Mouse (Mus musculus) liver, embryonic 13.5 days (tissue): ENCODE measurements around the gene Afap1l2. TPM values are rescaled to one million over a fixed set of nuclear protein-coding genes. Genes with fewer than 3 reads are reported as not detected.

Experiments used
- ATAC-seq: fragments of 200-750 bp; cut with Nextera tagmentation; 2 replicates; pipeline ENCODE4 v1.8.0; 2017; ENCODE audit warnings: low read depth, mild to moderate bottlenecking, moderate number of reproducible peaks, moderate library complexity
- DNase-seq: peaks from one replicate; pipeline ENCODE4 v3.0.0; 2022
- H3K27ac ChIP-seq: fragments of 300-500 bp; sonication (generic); 2 replicates; pipeline ENCODE4 v1.5.1; 2015; ENCODE audit warnings: moderate library complexity, mild to moderate bottlenecking, inconsistent platforms
- H3K27me3 ChIP-seq: fragments of 300-500 bp; sonication (generic); 2 replicates; pipeline ENCODE4 v1.6.1; 2015; ENCODE audit warnings: mild to moderate bottlenecking, inconsistent platforms
- H3K36me3 ChIP-seq: fragments of 300-500 bp; sonication (generic); 2 replicates; pipeline ENCODE4 v1.6.1; 2015; ENCODE audit warnings: mild to moderate bottlenecking, inconsistent platforms
- H3K4me1 ChIP-seq: fragments of 300-500 bp; sonication (generic); replicated peaks from 2 replicates; pipeline ENCODE4 v1.6.1; 2015; ENCODE audit warnings: inconsistent platforms
- H3K4me2 ChIP-seq: fragments of 300-500 bp; sonication (generic); 2 replicates; pipeline ENCODE4 v1.6.1; 2015; ENCODE audit warnings: inconsistent platforms, mild to moderate bottlenecking, moderate library complexity
- H3K4me3 ChIP-seq: fragments of 300-500 bp; sonication (generic); replicated peaks from 2 replicates; pipeline ENCODE4 v1.5.1; 2015; ENCODE audit warnings: mild to moderate bottlenecking, inconsistent platforms
- H3K9ac ChIP-seq: fragments of 300-500 bp; sonication (generic); 2 replicates; pipeline ENCODE4 v1.6.1; 2015; ENCODE audit warnings: mild to moderate bottlenecking, inconsistent platforms
- H3K9me3 ChIP-seq: fragments of 300-500 bp; sonication (generic); replicated peaks from 2 replicates; pipeline ENCODE4 v1.6.1; 2016; ENCODE audit warnings: inconsistent platforms
- WGBS: fragments of 180-500 bp; shearing (Covaris S2); methylation state at CpG from one replicate; pipeline ENCODE4 v1.1.7; 2015; ENCODE audit not compliant: insufficient replicate concordance; 5-methylcytosine and 5-hydroxymethylcytosine counted together
- polyA plus RNA-seq: library from polyadenylated mRNA; unstranded; fragments of >200 nt; fragmentation: Nextera tagmentation; extraction: Ambion mirVana; gene quantifications from 2 replicates; pipeline ENCODE4 v1.2.1, GENCODE M21; 2015

Afap1l2 gene
- polyA plus RNA-seq, 1 experiment from 2014 or later: 0.96 TPM

DNA sequence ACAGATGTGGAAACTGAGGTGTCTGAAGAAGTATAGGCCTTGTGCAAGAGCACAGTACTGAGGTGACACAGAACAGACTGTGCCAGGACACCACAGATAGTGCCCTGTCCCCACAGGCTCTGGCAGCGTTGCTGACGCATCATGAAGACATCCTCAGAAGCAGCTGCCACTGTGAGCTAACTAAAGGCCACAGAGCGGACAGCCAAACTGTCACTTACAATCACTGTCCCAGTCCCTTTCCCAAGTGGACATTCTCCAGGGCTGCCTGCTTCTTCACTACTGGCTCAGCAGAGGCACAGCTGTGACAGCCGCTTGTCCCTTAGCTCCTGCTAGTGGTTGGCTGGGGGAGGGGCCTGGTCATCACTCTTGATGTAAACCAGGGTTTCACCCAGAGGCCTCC is 33.9 kb downstream of the Afap1l2 start:
- H3K36me3 ChIP-seq: no peaks in the 10 kb centered on the region
- H3K4me1 ChIP-seq: 0 out of 2 replicates have a peak, but pooled peaks cover 3% of the 10 kb centered on the region
- H3K27me3 ChIP-seq: no peaks in the 10 kb centered on the region
- H3K9ac ChIP-seq: no peak overlapping the region
- no peak for ATAC-seq
- H3K4me3 ChIP-seq: no peak overlapping the region
- 58% methylated on average over 4 of the region's 4 CpGs for WGBS
- DNase-seq: no peak
- H3K9me3 ChIP-seq: no peaks in the 10 kb centered on the region
- H3K27ac ChIP-seq: no peak overlapping the region
- no peak overlapping the region for H3K4me2 ChIP-seq

GRCm38 (mm10) chr19:56972768-56973167 is 35.3 kb downstream of the Afap1l2 start:
- 69% methylated on average over 2 of the region's 2 CpGs for WGBS
- H3K4me3 ChIP-seq: no peak overlapping the region
- ATAC-seq: no peak

GRCm38 (mm10) chr19:56971347-56971746 is 36.7 kb downstream of the Afap1l2 start:
- Histone ChIP-seq H3K27me3 (no peaks in the 10 kb centered on the region), H3K36me3 (no peaks in the 10 kb centered on the region), H3K4me3 (no peak overlapping the region), H3K9ac (no peak overlapping the region), H3K4me1 (no peaks in the 10 kb centered on the region), H3K27ac (no peak overlapping the region), H3K9me3 (no peaks in the 10 kb centered on the region), H3K4me2 (no peak overlapping the region)
- ATAC-seq (no peak), DNase-seq (no peak)
- WGBS: 58% methylated on average over 7 of the region's 7 CpGs

More at GRCm38 (mm10) chr19:56972768-56973167, 35.3 kb downstream of the Afap1l2 start:
- H3K27me3 ChIP-seq: no peaks in the 10 kb centered on the region
- H3K4me2 ChIP-seq: no peak overlapping the region
- 0 out of 2 replicates have a peak, but pooled peaks cover 3% of the 10 kb centered on the region for H3K4me1 ChIP-seq
- H3K9ac ChIP-seq: no peak overlapping the region
- H3K27ac ChIP-seq: no peak overlapping the region
- no peaks in the 10 kb centered on the region for H3K9me3 ChIP-seq
- no peak for DNase-seq
- no peaks in the 10 kb centered on the region for H3K36me3 ChIP-seq

GRCm38 (mm10) chr19:56963876-56964275 is 44.2 kb downstream of the Afap1l2 start:
- H3K27ac ChIP-seq: no peak overlapping the region
- H3K9me3 ChIP-seq: no peaks in the 10 kb centered on the region
- H3K4me3 ChIP-seq: no peak overlapping the region
- 40% methylated on average over 5 of the region's 5 CpGs for WGBS
- no peak overlapping the region for H3K4me2 ChIP-seq
- no peaks in the 10 kb centered on the region for H3K36me3 ChIP-seq
- no peak for DNase-seq
- no peaks in the 10 kb centered on the region for H3K27me3 ChIP-seq
- H3K4me1 ChIP-seq: no peaks in the 10 kb centered on the region
- H3K9ac ChIP-seq: no peak overlapping the region
- ATAC-seq: no peak

- Histone ChIP-seq H3K4me2 (no peak overlapping the region), H3K4me3 (no peak overlapping the region), H3K9ac (no peak overlapping the region), H3K36me3 (no peaks in the 10 kb centered on the region), H3K27me3 (no peaks in the 10 kb centered on the region), H3K9me3 (no peaks in the 10 kb centered on the region), H3K4me1 (no peaks in the 10 kb centered on the region), H3K27ac (no peak overlapping the region)
- DNase-seq (no peak), ATAC-seq (no peak)
- WGBS: 66% methylated on average over 3 of the region's 3 CpGs
Measured at GRCm38 (mm10) chr19:56959601-56960000, 48.4 kb downstream of the Afap1l2 start.

GRCm38 (mm10) chr19:56959057-56959456 is 49.0 kb downstream of the Afap1l2 start:
- 47% methylated on average over 2 of the region's 2 CpGs for WGBS
- no peak for ATAC-seq
- no peak overlapping the region for H3K4me2 ChIP-seq

DNA sequence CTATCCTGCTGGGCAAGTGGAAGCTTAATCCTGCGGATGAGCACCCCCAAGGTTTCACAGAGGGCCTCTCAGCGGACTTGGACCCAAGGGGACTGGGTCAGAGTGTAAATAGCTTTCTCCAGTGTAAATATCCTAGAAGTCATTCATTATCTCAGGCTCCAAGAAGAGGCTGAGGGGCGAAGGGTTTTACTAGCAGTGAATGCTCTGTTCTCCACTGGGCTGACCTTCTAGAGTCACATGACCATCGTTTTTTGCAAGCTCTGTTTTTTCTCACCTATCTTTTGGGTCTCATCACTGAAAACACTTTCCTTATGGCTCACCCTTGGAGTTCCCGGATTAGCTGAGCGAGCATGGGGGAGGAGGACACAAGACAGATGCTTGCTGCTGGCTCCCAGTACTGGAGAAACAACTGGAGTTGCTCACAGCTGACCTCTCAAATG is 49.4 kb downstream of the Afap1l2 start:
- no peaks in the 10 kb centered on the region for H3K9me3 ChIP-seq
- DNase-seq (no peak), ATAC-seq (no peak)
- no peaks in the 10 kb centered on the region for H3K27me3 ChIP-seq
- H3K4me1 ChIP-seq: no peaks in the 10 kb centered on the region
- H3K36me3 ChIP-seq: no peaks in the 10 kb centered on the region
- H3K4me3 ChIP-seq: no peak overlapping the region
- 49% methylated on average over 6 of the region's 6 CpGs for WGBS
- no peak overlapping the region for H3K4me2 ChIP-seq
- H3K27ac ChIP-seq: 0 out of 2 replicates have a peak overlapping the region, but pooled peaks have one; percentile 13
- no peak overlapping the region for H3K9ac ChIP-seq

More at GRCm38 (mm10) chr19:56959057-56959456, 49.0 kb downstream of the Afap1l2 start:
- H3K9me3 ChIP-seq: no peaks in the 10 kb centered on the region
- no peaks in the 10 kb centered on the region for H3K4me1 ChIP-seq
- H3K4me3 ChIP-seq: no peak overlapping the region
- H3K9ac ChIP-seq: no peak overlapping the region
- no peak for DNase-seq
- H3K27me3 ChIP-seq: no peaks in the 10 kb centered on the region
- H3K36me3 ChIP-seq: no peaks in the 10 kb centered on the region
- H3K27ac ChIP-seq: 0 out of 2 replicates have a peak overlapping the region, but pooled peaks have one; percentile 13

- ATAC-seq: no peak
- Histone ChIP-seq H3K36me3 (no peaks in the 10 kb centered on the region), H3K4me2 (no peak overlapping the region), H3K9me3 (no peaks in the 10 kb centered on the region), H3K4me1 (no peaks in the 10 kb centered on the region), H3K27me3 (no peaks in the 10 kb centered on the region), H3K9ac (no peak overlapping the region), H3K4me3 (no peak overlapping the region), H3K27ac (no peak overlapping the region)
- DNase-seq: no peak
- 66% methylated on average over 4 of the region's 4 CpGs for WGBS
Measured at GRCm38 (mm10) chr19:56958011-56958410, 50.0 kb downstream of the Afap1l2 start.

GRCm38 (mm10) chr19:56955568-56956513 is 52.2 kb downstream of the Afap1l2 start:
- Histone ChIP-seq H3K9me3 (no peaks in the 10 kb centered on the region), H3K4me3 (no peak overlapping the region), H3K27ac (no peak overlapping the region), H3K27me3 (no peaks in the 10 kb centered on the region), H3K9ac (no peak overlapping the region), H3K36me3 (no peaks in the 10 kb centered on the region), H3K4me1 (no peaks in the 10 kb centered on the region), H3K4me2 (no peak overlapping the region)
- ATAC-seq (no peak), DNase-seq (no peak)
- 70% methylated on average over 20 of the region's 20 CpGs for WGBS

DNA sequence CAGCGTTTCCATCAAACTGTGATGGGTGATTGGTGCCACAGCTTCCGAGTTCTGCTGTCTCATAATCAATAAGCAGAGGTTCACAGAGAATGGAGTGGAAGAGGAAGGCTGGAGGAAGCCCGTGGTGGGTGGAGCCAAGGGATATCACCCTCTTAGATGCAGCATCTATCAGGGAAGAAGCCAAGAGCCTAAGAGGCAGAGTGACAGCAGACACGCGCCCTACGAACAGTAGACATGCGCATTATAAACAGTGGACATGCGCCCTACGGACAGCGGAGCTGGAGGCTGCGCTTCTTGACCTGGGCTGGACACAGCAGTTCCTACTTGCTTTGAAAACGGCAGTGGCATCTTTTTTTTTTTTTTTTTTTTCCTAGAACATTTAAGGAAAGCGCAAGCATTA is 53.2 kb downstream of the Afap1l2 start:
- no peaks in the 10 kb centered on the region for H3K4me1 ChIP-seq
- no peak overlapping the region for H3K9ac ChIP-seq
- no peak for ATAC-seq
- no peak overlapping the region for H3K4me3 ChIP-seq
- H3K27me3 ChIP-seq: no peaks in the 10 kb centered on the region
- H3K27ac ChIP-seq: no peak overlapping the region
- 75% methylated on average over 13 of the region's 13 CpGs for WGBS
- no peaks in the 10 kb centered on the region for H3K36me3 ChIP-seq
- DNase-seq: no peak
- H3K4me2 ChIP-seq: no peak overlapping the region
- H3K9me3 ChIP-seq: no peaks in the 10 kb centered on the region

- Histone ChIP-seq H3K9me3 (no peaks in the 10 kb centered on the region), H3K27ac (no peak overlapping the region), H3K9ac (no peak overlapping the region), H3K27me3 (no peaks in the 10 kb centered on the region), H3K4me1 (no peaks in the 10 kb centered on the region), H3K36me3 (no peaks in the 10 kb centered on the region), H3K4me2 (no peak overlapping the region), H3K4me3 (no peak overlapping the region)
- DNase-seq: no peak
- no peak for ATAC-seq
- WGBS: 56% methylated on average over 4 of the region's 4 CpGs
Measured at GRCm38 (mm10) chr19:56953856-56954255, 54.2 kb downstream of the Afap1l2 start.

DNA sequence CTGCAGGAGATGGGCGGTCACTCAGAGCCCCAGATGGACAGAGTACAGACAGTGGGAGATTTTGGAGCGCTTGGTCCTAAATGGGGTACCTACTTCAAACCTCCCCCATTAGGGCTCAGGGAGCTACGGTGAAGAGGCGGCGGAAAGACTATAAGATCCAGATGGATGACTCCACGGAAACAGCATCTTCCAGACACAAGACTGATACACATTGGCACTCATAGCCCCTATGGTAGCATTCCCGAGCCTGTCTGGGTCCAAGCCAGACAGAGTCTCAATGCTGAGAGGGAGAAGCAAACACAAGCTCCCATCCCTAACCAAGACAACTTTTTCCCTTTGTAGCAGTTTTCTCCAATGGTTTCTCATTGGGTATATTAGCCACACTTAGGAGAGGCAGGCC is 57.2 kb downstream of the Afap1l2 start:
- DNase-seq (no peak), ATAC-seq (no peak)
- Histone ChIP-seq H3K27me3 (no peaks in the 10 kb centered on the region), H3K27ac (no peak overlapping the region), H3K36me3 (no peaks in the 10 kb centered on the region), H3K4me2 (no peak overlapping the region), H3K9ac (no peak overlapping the region), H3K9me3 (no peaks in the 10 kb centered on the region), H3K4me1 (no peaks in the 10 kb centered on the region), H3K4me3 (no peak overlapping the region)
- WGBS: 78% methylated on average over 7 of the region's 7 CpGs
